Mouse (Mus musculus) lung, embryonic 14.5 days (tissue): ENCODE measurements around the gene Negr1. TPM values are rescaled to one million over a fixed set of nuclear protein-coding genes. Genes with fewer than 3 reads are reported as not detected.
A peak's percentile ranks its signal among the peaks of the same experiment; 100 is the strongest.

ENCODE experiments used
- ATAC-seq: fragments of 200-750 bp; cut with Nextera tagmentation; 2 replicates; pipeline ENCODE4 v1.8.0; 2017; ENCODE audit warnings: mild to moderate bottlenecking, moderate TSS enrichment, moderate library complexity; ENCODE audit not compliant: insufficient read depth
- DNase-seq: peaks from one replicate; pipeline ENCODE4 v3.0.0-alpha.2; 2015
- H3K27ac ChIP-seq: fragments of 300-500 bp; sonication (generic); 2 replicates; pipeline ENCODE4 v1.5.1; 2014; ENCODE audit warnings: low read depth, mild to moderate bottlenecking, moderate library complexity
- H3K27me3 ChIP-seq: fragments of 300-500 bp; sonication (generic); 2 replicates; pipeline ENCODE4 v1.6.1; 2014; ENCODE audit warnings: low read length, control low read depth; ENCODE audit not compliant: insufficient read depth
- H3K36me3 ChIP-seq: fragments of 300-500 bp; sonication (generic); 2 replicates; pipeline ENCODE4 v1.6.1; 2014; ENCODE audit warnings: control low read depth; ENCODE audit not compliant: insufficient read depth
- H3K4me1 ChIP-seq: fragments of 300-500 bp; sonication (generic); 2 replicates; pipeline ENCODE4 v1.6.1; 2014; ENCODE audit warnings: antibody characterized with exemption, control low read depth; ENCODE audit not compliant: insufficient read depth
- H3K4me2 ChIP-seq: fragments of 300-500 bp; sonication (generic); 2 replicates; pipeline ENCODE4 v1.6.1; 2014; ENCODE audit warnings: mild to moderate bottlenecking
- H3K4me3 ChIP-seq: fragments of 300-500 bp; sonication (generic); 2 replicates; pipeline ENCODE4 v1.5.1; 2014; ENCODE audit warnings: low read depth, low read length
- H3K9ac ChIP-seq: fragments of 300-500 bp; sonication (generic); 2 replicates; pipeline ENCODE4 v1.6.1; 2014
- H3K9me3 ChIP-seq: fragments of 300-500 bp; sonication (generic); 2 replicates; pipeline ENCODE4 v1.6.1; 2016; ENCODE audit warnings: low read depth, low read length, control low read depth
- CTCF ChIP-seq: IDR thresholded peaks from 2 replicates; pipeline ENCODE4 v1.5.1; 2016; ENCODE audit warnings: antibody characterized with exemption, low read depth
- WGBS: fragments of 180-500 bp; shearing (Covaris S2); extraction: QIAGEN DNeasy Blood & Tissue Kit; methylation state at CpG from one replicate; pipeline ENCODE4 v1.1.7; 2014; 5-methylcytosine and 5-hydroxymethylcytosine counted together
- polyA plus RNA-seq: library from polyadenylated mRNA; unstranded; fragments of >200 nt; fragmentation: Nextera tagmentation; extraction: Ambion mirVana; gene quantifications from 2 replicates; pipeline ENCODE4 v1.2.1, GENCODE M21; 2014

Gene Negr1
- polyA plus RNA-seq, 1 experiment from 2014 or later, result 7.8 TPM

DNA sequence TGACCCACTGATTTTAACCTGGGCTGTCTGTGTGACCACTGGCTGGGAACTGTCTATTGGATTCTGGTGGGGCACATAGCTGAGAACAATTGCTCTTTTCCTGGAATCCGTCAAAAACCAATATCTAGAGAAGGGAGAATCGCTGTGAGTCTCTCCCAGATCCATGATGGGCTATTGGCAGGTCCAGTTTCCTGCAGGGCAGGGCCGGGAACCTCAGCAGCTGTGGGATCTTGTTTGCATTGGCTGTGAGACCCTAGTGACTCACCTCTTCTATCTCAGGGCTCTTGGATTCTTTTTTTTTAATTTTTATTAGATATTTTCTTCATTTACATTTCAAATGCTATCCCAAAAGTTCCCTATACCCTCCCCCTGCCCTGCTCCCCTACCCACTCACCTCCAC lies 111.0 kb downstream of the Negr1 start:
- H3K9ac ChIP-seq, result no peak overlapping the region
- H3K27ac ChIP-seq, result no peak overlapping the region
- no peaks in the 10 kb centered on the region for H3K4me1 ChIP-seq
- no peak overlapping the region for H3K4me3 ChIP-seq
- DNase-seq (no peak), ATAC-seq (no peak)
- 73% methylated on average over 3 of the region's 3 CpGs for WGBS
- no peak overlapping the region for H3K4me2 ChIP-seq
- H3K9me3 ChIP-seq, result no peaks in the 10 kb centered on the region
- no peaks in the 10 kb centered on the region for H3K36me3 ChIP-seq
- TF ChIP-seq CTCF, result no peak
- H3K27me3 ChIP-seq, result no peaks in the 10 kb centered on the region

DNA sequence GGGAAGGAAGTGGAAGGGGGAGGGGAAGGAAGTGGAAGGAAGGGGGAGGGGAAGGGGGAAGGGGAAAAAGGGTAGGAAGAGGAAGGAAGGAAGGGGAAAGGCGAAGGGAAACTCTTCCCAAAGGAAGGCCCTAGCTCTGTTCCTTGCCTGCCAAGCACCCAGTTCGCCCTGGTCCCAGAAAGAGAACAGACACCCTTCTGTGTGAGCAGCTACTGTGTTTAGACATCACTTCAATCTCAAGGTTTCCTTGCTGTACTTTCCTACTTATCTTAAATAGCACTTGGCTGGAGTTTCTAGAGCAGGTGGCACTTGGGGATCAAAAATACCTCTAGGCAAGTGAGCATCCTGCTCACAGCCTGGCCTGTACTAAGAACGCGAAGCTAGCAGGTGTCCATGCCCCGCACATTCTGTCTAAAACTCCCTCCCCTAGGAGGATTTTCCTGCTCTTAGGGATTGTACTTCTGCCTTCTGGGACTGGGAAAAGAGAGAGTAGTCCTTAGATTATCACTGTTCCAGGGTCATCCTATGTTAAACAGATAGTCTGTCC lies 128.5 kb downstream of the Negr1 start:
- H3K36me3 ChIP-seq, result no peaks in the 10 kb centered on the region
- H3K4me1 ChIP-seq, result no peaks in the 10 kb centered on the region
- no peak overlapping the region for H3K4me2 ChIP-seq
- 83% methylated on average over 5 of the region's 5 CpGs for WGBS
- ATAC-seq, result no peak
- H3K4me3 ChIP-seq, result no peak overlapping the region
- no peaks in the 10 kb centered on the region for H3K27me3 ChIP-seq
- H3K9me3 ChIP-seq, result no peaks in the 10 kb centered on the region
- DNase-seq, result no peak
- H3K27ac ChIP-seq, result no peak overlapping the region
- TF ChIP-seq CTCF, result no peak
- H3K9ac ChIP-seq, result no peak overlapping the region

DNA sequence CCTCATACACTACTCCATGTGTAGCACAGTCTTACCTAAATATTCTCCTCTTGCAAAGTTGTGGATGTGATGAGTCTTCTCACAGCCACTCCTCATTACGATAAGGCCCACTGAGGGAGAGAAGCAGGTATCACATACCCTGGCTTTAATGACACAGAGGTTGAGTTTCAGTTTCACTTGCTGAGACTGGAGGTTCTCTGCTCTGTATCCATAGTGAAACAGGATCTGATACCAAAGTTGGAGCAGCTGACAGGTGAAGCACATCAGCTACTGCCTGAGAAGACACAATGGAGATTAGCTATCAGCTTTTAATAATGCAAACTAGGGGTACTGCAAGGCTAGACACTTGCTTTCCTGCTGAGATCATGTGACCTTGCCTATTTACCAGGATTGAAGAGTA lies 137.1 kb downstream of the Negr1 start:
- DNase-seq (no peak), ATAC-seq (no peak)
- Histone ChIP-seq H3K36me3 (no peaks in the 10 kb centered on the region), H3K4me1 (no peaks in the 10 kb centered on the region), H3K27me3 (no peaks in the 10 kb centered on the region), H3K9ac (no peak overlapping the region), H3K9me3 (no peaks in the 10 kb centered on the region), H3K27ac (no peak overlapping the region), H3K4me2 (no peak overlapping the region), H3K4me3 (no peak overlapping the region)
- TF ChIP-seq CTCF, result no peak
- 88% methylated on average over 1 of the region's 1 CpGs for WGBS

DNA sequence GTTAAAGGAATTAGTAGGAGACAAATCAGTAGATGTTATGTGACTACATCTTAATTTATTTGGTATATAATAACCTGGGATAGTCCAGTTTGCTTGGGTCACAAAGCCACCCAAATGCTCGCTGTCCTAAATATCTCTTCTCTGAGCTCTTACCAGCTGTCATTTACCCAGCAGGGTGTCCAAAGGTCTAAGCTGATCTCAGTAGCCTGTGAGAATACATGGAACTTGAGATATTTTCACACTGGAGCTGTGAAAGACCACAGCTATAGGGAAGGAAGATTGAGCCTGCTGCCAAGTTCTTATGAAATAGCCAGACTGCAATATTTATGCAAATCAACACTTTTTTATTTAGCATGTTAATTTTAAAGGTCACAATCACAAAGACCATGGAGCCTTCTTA lies 141.6 kb downstream of the Negr1 start:
- ATAC-seq, result no peak

DNA sequence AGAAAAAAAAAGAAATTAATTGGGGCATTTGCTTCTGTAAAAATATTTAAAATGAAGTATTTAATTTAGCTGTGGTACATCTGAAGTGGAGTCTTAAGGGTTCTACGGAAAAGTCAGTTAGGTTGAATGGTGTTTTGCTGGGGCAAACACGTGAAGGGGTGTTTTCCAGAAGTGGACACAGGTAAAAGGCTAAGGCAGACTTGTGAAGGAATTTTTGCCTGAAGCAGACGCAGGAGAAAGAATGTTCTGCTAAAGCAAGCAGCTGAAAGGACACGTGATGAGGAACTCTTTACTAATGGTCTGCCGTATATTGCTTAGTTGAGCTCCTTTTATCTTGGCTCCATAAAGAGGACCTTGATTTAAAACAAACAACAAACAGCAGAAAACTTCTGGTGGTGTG lies 148.6 kb downstream of the Negr1 start:
- no peak overlapping the region for H3K4me2 ChIP-seq
- no peak for DNase-seq
- no peak overlapping the region for H3K4me3 ChIP-seq
- H3K27me3 ChIP-seq, result no peaks in the 10 kb centered on the region
- no peak overlapping the region for H3K27ac ChIP-seq
- H3K9me3 ChIP-seq, result no peaks in the 10 kb centered on the region
- peak; percentile 52; the same call in 1 of the 2 replicates for ATAC-seq
- H3K36me3 ChIP-seq, result no peaks in the 10 kb centered on the region
- no peak for TF ChIP-seq CTCF
- H3K9ac ChIP-seq, result no peak overlapping the region
- H3K4me1 ChIP-seq, result no peaks in the 10 kb centered on the region
- 45% methylated on average over 5 of the region's 5 CpGs for WGBS

More for the DNA sequence above, 141.6 kb downstream of the Negr1 start:
- Histone ChIP-seq H3K4me2 (no peak overlapping the region), H3K4me1 (no peaks in the 10 kb centered on the region), H3K36me3 (no peaks in the 10 kb centered on the region), H3K9me3 (no peaks in the 10 kb centered on the region), H3K27ac (no peak overlapping the region), H3K9ac (no peak overlapping the region), H3K27me3 (no peaks in the 10 kb centered on the region), H3K4me3 (no peak overlapping the region)
- WGBS, result 83% methylated on average over 1 of the region's 1 CpGs
- TF ChIP-seq CTCF, result no peak
- DNase-seq, result no peak

DNA sequence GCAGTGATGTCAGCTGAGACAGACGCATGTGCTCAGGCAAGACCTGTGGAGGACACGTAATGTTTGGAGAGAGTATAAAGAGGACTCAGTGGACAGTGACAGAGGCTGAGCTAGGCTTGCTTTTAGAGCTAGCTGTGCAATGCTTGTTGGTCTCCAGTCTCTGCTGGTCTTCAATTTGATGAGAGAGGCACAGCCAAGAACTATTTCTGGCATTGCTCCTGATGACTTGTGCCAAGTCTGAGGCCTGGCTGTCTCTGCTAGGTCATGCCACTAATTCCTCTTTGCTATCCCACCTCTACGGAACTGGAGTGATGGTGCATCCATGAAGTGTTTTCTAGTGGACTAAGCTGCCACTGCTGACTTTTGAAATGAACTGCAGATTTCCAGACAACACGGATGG lies 149.1 kb downstream of the Negr1 start:
- DNase-seq, result peak; percentile 39
- Histone ChIP-seq H3K27me3 (no peaks in the 10 kb centered on the region), H3K9me3 (no peaks in the 10 kb centered on the region), H3K36me3 (no peaks in the 10 kb centered on the region), H3K27ac (no peak overlapping the region), H3K4me1 (no peaks in the 10 kb centered on the region), H3K9ac (no peak overlapping the region), H3K4me3 (no peak overlapping the region), H3K4me2 (no peak overlapping the region)
- ATAC-seq, result peak; percentile 58; the same call in 1 of the 2 replicates
- WGBS, result 57% methylated on average over 4 of the region's 4 CpGs
- TF ChIP-seq CTCF, result no peak

DNA sequence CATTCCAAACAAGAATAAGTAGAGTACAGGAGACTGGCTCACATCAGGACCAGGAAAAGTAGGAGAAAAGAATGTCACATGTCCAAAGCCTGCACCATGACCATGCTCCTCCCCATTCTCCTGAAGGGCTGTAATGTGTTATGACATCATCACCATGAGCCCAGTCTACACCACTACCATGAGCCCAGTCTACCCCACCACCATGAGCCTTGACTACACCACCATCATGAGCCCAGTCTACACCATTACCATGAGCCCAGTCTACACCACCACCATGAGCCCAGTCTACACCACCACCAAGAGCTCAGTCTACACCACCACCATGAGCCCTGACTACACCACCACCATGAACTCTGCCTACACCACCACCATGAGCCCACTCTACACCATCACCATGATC lies 174.7 kb downstream of the Negr1 start:
- H3K27ac ChIP-seq, result no peak overlapping the region
- H3K9ac ChIP-seq, result no peak overlapping the region
- no peak for TF ChIP-seq CTCF
- ATAC-seq (peak; percentile 38; the same call in 1 of the 2 replicates), DNase-seq (no peak)
- no peak overlapping the region for H3K4me2 ChIP-seq
- H3K4me3 ChIP-seq, result no peak overlapping the region
- H3K27me3 ChIP-seq, result no peaks in the 10 kb centered on the region
- H3K36me3 ChIP-seq, result no peaks in the 10 kb centered on the region
- no peaks in the 10 kb centered on the region for H3K4me1 ChIP-seq
- H3K9me3 ChIP-seq, result no peaks in the 10 kb centered on the region

DNA sequence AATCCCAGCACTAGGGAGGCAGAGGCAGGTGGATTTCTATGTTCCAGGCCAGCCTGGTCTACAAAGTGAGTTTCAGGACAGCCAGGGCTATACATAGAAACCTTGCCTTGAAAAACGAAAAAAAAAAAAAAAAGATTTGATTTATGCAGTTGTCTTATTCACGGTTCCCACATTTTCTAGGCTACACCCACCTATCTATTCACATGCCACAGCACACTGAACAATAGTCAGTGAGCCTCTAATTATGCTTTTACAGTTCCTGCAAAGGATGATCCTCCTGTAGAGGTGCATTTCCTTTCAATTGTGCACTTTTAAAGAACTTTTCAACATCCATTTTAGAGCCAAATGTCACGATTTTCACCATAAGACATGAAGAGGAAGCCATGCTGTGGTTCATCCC lies 177.9 kb downstream of the Negr1 start:
- DNase-seq (no peak), ATAC-seq (no peak)
- Histone ChIP-seq H3K36me3 (no peaks in the 10 kb centered on the region), H3K9me3 (no peaks in the 10 kb centered on the region), H3K4me1 (no peaks in the 10 kb centered on the region), H3K4me3 (no peak overlapping the region), H3K27ac (no peak overlapping the region), H3K9ac (no peak overlapping the region), H3K4me2 (no peak overlapping the region), H3K27me3 (no peaks in the 10 kb centered on the region)
- WGBS, result 66% methylated on average over 3 of the region's 3 CpGs
- TF ChIP-seq CTCF, result no peak
